Mouse (Mus musculus) liver, embryonic 11.5 days (tissue): ENCODE data around the gene Baiap2l2. TPM values are rescaled to one million over a fixed set of nuclear protein-coding genes. Genes with fewer than 3 reads are reported as not detected.

Experiments
- ATAC-seq: fragments of 200-750 bp; cut with Nextera tagmentation; replicated peaks from 2 replicates; pipeline ENCODE4 v1.8.0; 2017; ENCODE audit warnings: moderate number of reproducible peaks, mild to moderate bottlenecking, moderate TSS enrichment, moderate library complexity; ENCODE audit not compliant: low FRiP score
- DNase-seq: peaks from one replicate; pipeline ENCODE4 v3.0.0-alpha.2; 2017; ENCODE audit warnings: low spot score
- H3K27ac ChIP-seq: fragments of 300-500 bp; sonication (generic); 2 replicates; pipeline ENCODE4 v1.5.1; 2014; ENCODE audit warnings: mild to moderate bottlenecking, low read depth, low read length, control low read depth
- H3K27me3 ChIP-seq: fragments of 300-500 bp; sonication (generic); replicated peaks from 2 replicates; pipeline ENCODE4 v1.6.1; 2014; ENCODE audit warnings: low read length, mixed read lengths; ENCODE audit not compliant: control insufficient read depth, insufficient read depth
- H3K36me3 ChIP-seq: fragments of 300-500 bp; sonication (generic); 2 replicates; pipeline ENCODE4 v1.6.1; 2014; ENCODE audit warnings: mild to moderate bottlenecking, low read length, moderate library complexity, mixed read lengths; ENCODE audit not compliant: control insufficient read depth, insufficient read depth
- H3K4me1 ChIP-seq: fragments of 300-500 bp; sonication (generic); replicated peaks from 2 replicates; pipeline ENCODE4 v1.6.1; 2014; ENCODE audit warnings: low read length, mixed read lengths; ENCODE audit not compliant: control insufficient read depth, insufficient read depth
- H3K4me2 ChIP-seq: fragments of 300-500 bp; sonication (generic); 2 replicates; pipeline ENCODE4 v1.6.1; 2014; ENCODE audit warnings: mild to moderate bottlenecking, control low read depth, moderate library complexity
- H3K4me3 ChIP-seq: fragments of 300-500 bp; sonication (generic); 2 replicates; pipeline ENCODE4 v1.5.1; 2014; ENCODE audit warnings: low read depth, low read length, control low read depth
- H3K9ac ChIP-seq: fragments of 300-500 bp; sonication (generic); 2 replicates; pipeline ENCODE4 v1.6.1; 2014; ENCODE audit warnings: low read depth, low read length, control low read depth
- H3K9me3 ChIP-seq: fragments of 300-500 bp; sonication (generic); 2 replicates; pipeline ENCODE4 v1.6.1; 2016; ENCODE audit warnings: low read length, inconsistent platforms, mixed read lengths; ENCODE audit not compliant: control insufficient read depth
- WGBS: fragments of 180-500 bp; shearing (Covaris S2); extraction: QIAGEN DNeasy Blood & Tissue Kit; methylation state at CpG from one replicate; pipeline ENCODE4 v1.1.7; 2014; 5-methylcytosine and 5-hydroxymethylcytosine counted together
- polyA plus RNA-seq: library from polyadenylated mRNA; unstranded; fragments of >200 nt; fragmentation: Nextera tagmentation; extraction: Ambion mirVana; gene quantifications from 2 replicates; pipeline ENCODE4 v1.2.1, GENCODE M21; 2014

Gene Baiap2l2
- polyA plus RNA-seq, 1 experiment from 2014 or later = 4.6 TPM

DNA sequence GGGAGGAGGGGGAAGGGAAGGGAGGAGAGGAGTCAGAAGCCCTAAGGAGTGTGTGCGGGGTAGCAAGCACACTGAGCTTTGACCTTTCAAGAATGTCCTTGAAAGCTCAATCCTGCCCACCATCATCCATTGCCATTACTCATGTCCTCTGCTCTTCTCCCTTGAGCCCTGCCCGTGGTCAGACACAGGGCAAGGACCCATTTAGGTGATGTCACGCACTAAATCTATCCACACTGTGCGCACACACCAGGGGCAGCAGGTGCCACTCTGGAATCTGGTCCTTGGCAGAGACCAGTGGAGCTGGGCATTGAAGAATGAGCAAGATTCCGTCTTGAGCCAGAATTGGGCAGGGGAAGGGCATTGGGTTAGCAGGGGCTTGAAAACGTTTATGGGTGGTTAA, 77.1 kb downstream of the Baiap2l2 start:
- H3K4me2 ChIP-seq = no peak overlapping the region
- H3K36me3 ChIP-seq = no peaks in the 10 kb centered on the region
- H3K4me3 ChIP-seq = no peak overlapping the region
- ATAC-seq (no peak), DNase-seq (no peak)
- H3K9me3 ChIP-seq = no peaks in the 10 kb centered on the region
- no peak overlapping the region for H3K27ac ChIP-seq
- no peaks in the 10 kb centered on the region for H3K4me1 ChIP-seq
- H3K9ac ChIP-seq = no peak overlapping the region
- no peaks in the 10 kb centered on the region; the same call in 1 of the 2 replicates for H3K27me3 ChIP-seq
- 77% methylated on average over 6 of the region's 6 CpGs for WGBS

Other genes with a start within 250 kb of the Baiap2l2 start
- gene Galr3, start 243.7 kb downstream of the Baiap2l2 start, polyA plus RNA-seq = 0.22 and 0.34 TPM in 2 replicates
- 57.2 and 61.5 TPM in 2 replicates for gene Ankrd54, start 222.6 kb downstream of the Baiap2l2 start, polyA plus RNA-seq
- gene Eif3l, start 210.4 kb downstream of the Baiap2l2 start, polyA plus RNA-seq = 257 and 291 TPM in 2 replicates
- gene Micall1, start 176.6 kb downstream of the Baiap2l2 start, polyA plus RNA-seq = 4.1 and 5.7 TPM in 2 replicates
- 432 and 463 TPM in 2 replicates for gene Polr2f, start 144.5 kb downstream of the Baiap2l2 start, polyA plus RNA-seq
- 1.8 and 2.2 TPM in 2 replicates for gene 1700088E04Rik, start 144.3 kb downstream of the Baiap2l2 start, polyA plus RNA-seq
- 0.81 and 0.84 TPM in 2 replicates for gene Sox10, start 120.3 kb downstream of the Baiap2l2 start, polyA plus RNA-seq
- 13.5 and 18.0 TPM in 2 replicates for gene Pick1, start 56.4 kb downstream of the Baiap2l2 start, polyA plus RNA-seq
- gene Gm49486, start 56.1 kb downstream of the Baiap2l2 start, polyA plus RNA-seq = 0.10 TPM in 1 of 2 replicates, not detected in the other
- gene Slc16a8, start 30.8 kb downstream of the Baiap2l2 start, polyA plus RNA-seq = 0.12 TPM in 1 of 2 replicates, not detected in the other
- gene Pla2g6, start 42.9 kb upstream of the Baiap2l2 start, polyA plus RNA-seq = 27.7 and 28.1 TPM in 2 replicates
- gene Maff, start 61.1 kb upstream of the Baiap2l2 start, polyA plus RNA-seq = 3.1 and 3.5 TPM in 2 replicates
- gene Tmem184b, start 118.0 kb upstream of the Baiap2l2 start, polyA plus RNA-seq = 36.4 and 38.8 TPM in 2 replicates
- 39.2 and 42.5 TPM in 2 replicates for gene Csnk1e, start 170.0 kb upstream of the Baiap2l2 start, polyA plus RNA-seq
- not detected in 2 replicates for gene Kcnj4, start 219.7 kb upstream of the Baiap2l2 start, polyA plus RNA-seq
- gene Kdelr3, start 230.9 kb upstream of the Baiap2l2 start, polyA plus RNA-seq = 9.0 and 10.8 TPM in 2 replicates